Mouse (Mus musculus): ENCODE results near the gene Gadd45a. TPM values are rescaled to one million over a fixed set of nuclear protein-coding genes. Genes with fewer than 3 reads are reported as not detected.

Gene Gadd45a
- total and polyA plus RNA-seq, 2 experiments from 2014 or later, result 7.9 to 16.9 TPM

DNA sequence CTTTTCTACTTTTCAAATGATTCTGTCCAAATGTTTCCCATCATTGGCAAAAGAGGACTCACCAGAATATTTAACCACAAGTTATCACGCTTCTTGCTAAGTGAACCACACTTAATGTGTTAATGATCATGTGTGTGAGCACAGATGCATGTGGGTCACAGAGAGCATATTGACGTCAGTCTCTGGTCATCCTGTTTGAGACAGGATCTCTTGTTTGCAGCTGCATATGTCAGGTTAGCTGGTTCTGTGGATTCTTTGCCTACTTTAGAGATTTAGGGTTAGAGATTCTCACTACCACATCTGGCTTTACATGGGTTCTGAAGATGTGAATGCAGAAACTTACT lies 12.4 kb upstream of the Gadd45a start:
- TF ChIP-seq CTCF (IDR thresholded peaks at IDR 0.05; ENCODE audit: low read depth), result no peak
- Histone ChIP-seq H3K4me2 (ENCODE audit: low read depth, low read length) (no peak overlapping the region), H3K9me3 (ENCODE audit: low read length) (no peaks in the 10 kb centered on the region), H3K9ac (replicated peaks; ENCODE audit: low read length) (no peak overlapping the region), H3K27ac (no peak overlapping the region; the same call in 1 of the 2 replicates), H3K36me3 (ENCODE audit: insufficient read depth, low read length) (no peaks in the 10 kb centered on the region), H3K27me3 (ENCODE audit: insufficient read depth, low read length) (no peaks in the 10 kb centered on the region), H3K4me1 (ENCODE audit: insufficient read depth, low read length) (no peaks in the 10 kb centered on the region), H3K4me3 (ENCODE audit: low read length) (no peak overlapping the region)
- ATAC-seq (no peak), DNase-seq (ENCODE audit: low spot score) (no peak)
- WGBS, result 39% methylated on average over 2 of the region's 2 CpGs

DNA sequence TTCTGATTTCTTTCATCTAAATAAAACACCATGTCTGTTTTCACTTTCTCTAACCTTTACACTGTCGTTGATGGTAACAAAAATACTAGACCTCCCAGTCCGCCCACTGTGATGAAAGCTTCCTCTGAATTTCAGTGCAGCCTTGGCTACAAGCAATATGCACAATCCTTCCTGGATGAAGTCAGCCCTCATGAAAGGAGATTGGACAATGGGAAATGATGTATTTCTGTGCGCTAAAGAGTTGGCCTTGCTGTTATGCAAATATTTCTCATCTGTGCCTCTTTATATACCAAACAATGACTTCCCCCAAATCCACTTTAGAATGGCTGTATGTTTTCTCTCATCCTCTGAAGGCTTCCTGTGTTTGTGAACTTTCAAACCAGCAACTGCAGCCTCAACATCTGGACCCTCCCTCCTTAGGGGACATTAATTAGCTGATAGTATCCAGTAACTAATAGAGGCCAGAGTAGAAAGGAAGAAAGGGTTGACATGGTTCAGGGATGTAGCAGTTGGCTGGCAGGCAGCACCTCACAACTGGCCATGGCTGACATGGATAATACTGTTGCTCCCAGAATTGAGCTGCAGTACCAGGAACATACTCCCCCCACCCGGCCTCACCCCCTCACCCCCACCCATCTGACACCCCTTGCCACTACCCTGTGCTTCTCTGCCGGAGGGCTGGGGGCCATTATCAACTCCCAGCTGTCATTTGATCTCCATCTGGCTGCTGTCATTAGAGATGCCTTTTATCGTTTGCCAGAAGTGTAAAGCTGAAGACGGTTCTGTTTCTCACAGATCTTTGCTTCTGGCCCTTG lies 11.8 kb upstream of the Gadd45a start:
- no peaks in the 10 kb centered on the region for H3K4me1 ChIP-seq (ENCODE audit: insufficient read depth, low read length)
- H3K27ac ChIP-seq, result no peak overlapping the region; the same call in 1 of the 2 replicates
- ATAC-seq (peak; percentile 62; the same call in 1 of the 2 replicates), DNase-seq (ENCODE audit: low spot score) (no peak)
- 28% methylated on average over 7 of the region's 7 CpGs for WGBS
- no peak overlapping the region for H3K4me3 ChIP-seq (ENCODE audit: low read length)
- no peak overlapping the region for H3K9ac ChIP-seq (replicated peaks; ENCODE audit: low read length)
- TF ChIP-seq CTCF (IDR thresholded peaks at IDR 0.05; ENCODE audit: low read depth), result no peak
- H3K9me3 ChIP-seq (ENCODE audit: low read length), result no peaks in the 10 kb centered on the region
- H3K4me2 ChIP-seq (ENCODE audit: low read depth, low read length), result no peak overlapping the region
- no peaks in the 10 kb centered on the region for H3K27me3 ChIP-seq (ENCODE audit: insufficient read depth, low read length)
- H3K36me3 ChIP-seq (ENCODE audit: insufficient read depth, low read length), result no peaks in the 10 kb centered on the region

- no peak overlapping the region for H3K9ac ChIP-seq (replicated peaks; ENCODE audit: low read length)
- H3K4me1 ChIP-seq (ENCODE audit: insufficient read depth, low read length), result no peaks in the 10 kb centered on the region
- H3K9me3 ChIP-seq (ENCODE audit: low read length), result no peaks in the 10 kb centered on the region
- no peak overlapping the region for H3K4me3 ChIP-seq (ENCODE audit: low read length)
- peak; percentile 35 for DNase-seq (ENCODE audit: low spot score)
- ATAC-seq, result no peak
- no peak overlapping the region for H3K4me2 ChIP-seq (ENCODE audit: low read depth, low read length)
- H3K27ac ChIP-seq, result no peak overlapping the region
- no peaks in the 10 kb centered on the region for H3K27me3 ChIP-seq (ENCODE audit: insufficient read depth, low read length)
- H3K36me3 ChIP-seq (ENCODE audit: insufficient read depth, low read length), result no peaks in the 10 kb centered on the region
- no peak for TF ChIP-seq CTCF (IDR thresholded peaks at IDR 0.05; ENCODE audit: low read depth)
- WGBS, result 59% methylated on average over 3 of the region's 3 CpGs
Measured at GRCm38 (mm10) chr6:67048052-67048691, 10.9 kb upstream of the Gadd45a start.

GRCm38 (mm10) chr6:67046937-67047336 lies 9.7 kb upstream of the Gadd45a start:
- Histone ChIP-seq H3K9ac (replicated peaks; ENCODE audit: low read length) (no peak overlapping the region), H3K9me3 (ENCODE audit: low read length) (no peaks in the 10 kb centered on the region), H3K36me3 (ENCODE audit: insufficient read depth, low read length) (no peaks in the 10 kb centered on the region), H3K4me3 (ENCODE audit: low read length) (no peak overlapping the region), H3K27ac (no peak overlapping the region), H3K4me2 (ENCODE audit: low read depth, low read length) (no peak overlapping the region), H3K4me1 (ENCODE audit: insufficient read depth, low read length) (no peaks in the 10 kb centered on the region), H3K27me3 (ENCODE audit: insufficient read depth, low read length) (no peaks in the 10 kb centered on the region)
- DNase-seq (ENCODE audit: low spot score) (no peak), ATAC-seq (no peak)
- 82% methylated on average over 3 of the region's 3 CpGs for WGBS
- no peak for TF ChIP-seq CTCF (IDR thresholded peaks at IDR 0.05; ENCODE audit: low read depth)

DNA sequence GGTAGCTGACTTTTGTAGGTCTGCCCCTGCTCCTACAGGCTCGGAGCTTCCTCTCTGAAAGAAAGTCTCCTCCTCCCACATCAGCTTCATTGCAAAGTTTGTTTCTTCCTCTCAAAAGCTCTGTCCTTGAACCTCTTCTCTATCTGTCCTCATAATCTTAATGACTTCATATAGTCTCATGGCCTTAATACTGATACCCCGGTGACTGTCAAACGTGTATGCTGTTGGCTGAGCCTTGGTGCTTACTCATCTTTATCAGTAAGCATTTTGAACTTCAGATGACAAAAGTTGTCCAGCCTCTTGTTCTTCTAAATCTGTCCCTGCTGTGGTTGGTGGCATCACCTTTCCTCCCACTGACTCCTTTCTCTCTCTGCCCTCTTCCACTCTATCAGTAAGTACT lies 8.2 kb upstream of the Gadd45a start:
- H3K9ac ChIP-seq (replicated peaks; ENCODE audit: low read length), result no peak overlapping the region
- no peak overlapping the region for H3K27ac ChIP-seq
- WGBS, result 92% methylated on average over 3 of the region's 3 CpGs
- no peak for TF ChIP-seq CTCF (IDR thresholded peaks at IDR 0.05; ENCODE audit: low read depth)
- H3K4me3 ChIP-seq (ENCODE audit: low read length), result no peak overlapping the region
- H3K4me1 ChIP-seq (ENCODE audit: insufficient read depth, low read length), result no peaks in the 10 kb centered on the region
- no peaks in the 10 kb centered on the region for H3K27me3 ChIP-seq (ENCODE audit: insufficient read depth, low read length)
- H3K36me3 ChIP-seq (ENCODE audit: insufficient read depth, low read length), result no peaks in the 10 kb centered on the region
- H3K4me2 ChIP-seq (ENCODE audit: low read depth, low read length), result no peak overlapping the region
- no peaks in the 10 kb centered on the region for H3K9me3 ChIP-seq (ENCODE audit: low read length)
- DNase-seq (ENCODE audit: low spot score) (no peak), ATAC-seq (no peak)

GRCm38 (mm10) chr6:67040904-67041410 lies 3.7 kb upstream of the Gadd45a start:
- no peaks in the 10 kb centered on the region for H3K9me3 ChIP-seq (ENCODE audit: low read length)
- no peak for TF ChIP-seq CTCF (IDR thresholded peaks at IDR 0.05; ENCODE audit: low read depth)
- no peak overlapping the region for H3K27ac ChIP-seq
- H3K36me3 ChIP-seq (ENCODE audit: insufficient read depth, low read length), result no peaks in the 10 kb centered on the region
- H3K4me1 ChIP-seq (ENCODE audit: insufficient read depth, low read length), result peaks cover 2% of the 10 kb centered on the region; the same call in 1 of the 2 replicates
- ATAC-seq (no peak), DNase-seq (ENCODE audit: low spot score) (no peak)
- no peak overlapping the region for H3K4me3 ChIP-seq (ENCODE audit: low read length)
- no peaks in the 10 kb centered on the region for H3K27me3 ChIP-seq (ENCODE audit: insufficient read depth, low read length)
- no peak overlapping the region for H3K9ac ChIP-seq (replicated peaks; ENCODE audit: low read length)
- WGBS, result 64% methylated on average over 4 of the region's 4 CpGs
- no peak overlapping the region for H3K4me2 ChIP-seq (ENCODE audit: low read depth, low read length)
